Mouse (Mus musculus) fibroblast of lung, adult 2 months (primary cell): ENCODE data around the gene Tagln.

ENCODE experiments used
- DNase-seq: peaks from one replicate; pipeline ENCODE4 v3.0.0-alpha.2; 2011; ENCODE audit warnings: low read depth

Tagln gene

DNA sequence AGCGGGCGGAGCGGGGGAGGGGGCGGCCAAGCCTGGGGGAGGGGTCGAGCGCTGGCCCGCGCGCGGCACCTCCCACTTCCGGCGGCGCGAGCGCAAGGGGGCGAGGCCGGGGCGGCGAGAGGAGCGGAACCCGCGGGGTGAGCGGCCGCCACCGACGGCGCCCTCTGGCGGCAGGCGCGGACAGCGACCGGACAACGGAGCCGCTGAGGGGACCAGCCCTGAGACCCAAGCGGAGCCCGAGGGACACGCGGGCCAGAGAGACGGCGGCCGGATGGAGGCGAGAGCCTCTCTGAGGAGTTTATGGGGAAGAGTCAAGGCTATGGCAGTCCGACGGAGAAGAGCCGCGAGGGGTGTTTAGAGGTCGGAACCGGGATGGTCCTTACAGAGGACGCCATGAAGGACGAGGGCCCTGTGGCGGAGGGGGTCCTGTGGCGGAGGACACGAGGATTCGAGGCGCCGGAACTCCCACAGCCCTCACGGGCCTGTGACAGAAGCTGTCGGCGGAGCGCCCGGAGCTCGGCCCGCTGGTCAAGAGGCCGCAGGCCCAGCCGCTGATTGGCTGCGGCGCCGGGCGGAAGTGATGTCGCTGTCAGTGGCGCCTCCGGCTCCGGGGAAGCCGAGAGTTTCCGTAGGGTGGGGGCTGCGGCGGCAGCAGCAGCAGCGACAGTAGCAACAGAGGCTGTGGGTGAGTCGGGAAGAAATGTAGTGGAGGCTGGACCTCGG, 29.3 kb downstream of the Tagln start, which contains the start of the genes Pcsk7 and Rnf214:
Gene Pcsk7 (plus strand): TSS at position 143 of the 723 bp plus-strand sequence.
Gene Rnf214 (minus strand): TSS at position 557 of the 723 bp plus-strand sequence.
- DNase-seq = no peak

DNA sequence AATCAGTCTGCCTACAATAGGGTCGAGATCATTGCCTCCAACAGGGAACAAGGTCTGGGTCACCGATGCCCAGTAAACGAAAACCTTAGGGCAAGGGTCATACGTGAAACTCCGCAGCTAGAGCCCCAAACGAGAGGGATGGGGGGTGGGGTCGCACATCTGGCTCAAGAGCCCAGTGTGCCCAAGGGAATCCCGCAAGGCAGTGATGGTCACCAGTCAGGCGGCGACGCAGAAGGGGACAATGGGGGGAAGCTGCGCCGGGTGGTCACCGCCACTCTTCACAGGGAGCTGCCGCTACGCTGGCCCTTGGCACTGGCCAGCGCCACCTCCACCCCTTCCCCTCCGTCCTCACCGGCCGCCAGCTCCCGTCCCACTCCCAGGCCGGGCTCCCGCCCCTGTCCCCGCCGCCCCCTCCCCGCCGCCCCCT, 30.0 kb downstream of the Tagln start:
- DNase-seq = no peak

DNA sequence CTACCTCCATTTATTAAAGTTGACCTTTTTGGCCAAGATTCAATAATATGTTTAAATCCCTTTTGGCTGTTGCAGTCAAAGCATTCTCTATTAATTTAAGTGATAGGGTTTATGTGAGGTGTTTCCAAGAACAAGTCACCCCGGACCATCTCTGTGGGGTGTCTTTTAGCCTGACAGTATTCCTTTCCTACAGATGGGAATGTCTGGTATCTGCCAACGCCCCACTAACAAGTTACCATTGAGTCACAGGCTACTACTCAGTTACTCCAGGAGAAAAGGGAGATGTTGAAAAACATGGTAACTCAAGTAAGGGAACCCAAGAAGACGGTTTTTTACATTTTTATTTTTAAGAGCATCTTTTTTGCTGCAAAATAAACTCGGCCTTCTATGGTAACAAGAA, 30.7 kb downstream of the Tagln start:
- no peak for DNase-seq

DNA sequence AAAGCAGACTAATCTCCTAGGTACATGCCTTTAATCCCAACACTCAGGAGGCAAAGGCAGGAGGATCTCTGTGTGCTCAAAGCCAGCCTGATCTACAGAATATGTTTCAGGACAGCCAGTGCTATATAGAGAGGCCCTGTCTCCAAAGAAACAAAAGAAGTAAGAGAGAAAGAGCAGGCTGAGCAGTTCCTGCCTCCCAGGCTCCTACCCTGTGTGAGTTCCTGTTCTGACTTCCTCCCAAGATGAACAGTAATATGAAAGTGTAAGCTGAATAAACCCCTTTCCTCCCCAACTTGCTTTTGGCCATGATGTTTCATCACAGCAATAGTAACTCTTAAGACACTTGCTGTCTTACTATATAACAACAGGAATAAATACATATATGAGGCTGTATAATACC, 42.2 kb downstream of the Tagln start:
- no peak for DNase-seq
